Mouse (Mus musculus): ENCODE results near the gene Slc25a34. TPM values are rescaled to one million over a fixed set of nuclear protein-coding genes. Genes with fewer than 3 reads are reported as not detected.
A peak's percentile ranks its signal among the peaks of the same experiment; 100 is the strongest.

Gene Slc25a34
- polyA plus RNA-seq, 1 experiment: 0.42 TPM

GRCm38 (mm10) chr4:141624983-141625773 is 1.6 kb upstream of the Slc25a34 start:
- TF ChIP-seq POLR2A (IDR thresholded peaks at IDR 0.05; ENCODE audit: borderline replicate concordance, extremely low read depth, insufficient read depth, insufficient read length, poor library complexity, severe bottlenecking) (no peak), CTCF (IDR thresholded peaks at IDR 0.05; ENCODE audit: borderline replicate concordance, extremely low read depth, insufficient read depth, insufficient read length) (peak; percentile 58)
- DNase-seq (ENCODE audit: low read depth): peak; percentile 30

- no peak for DNase-seq (ENCODE audit: low read depth)
- TF ChIP-seq CTCF (IDR thresholded peaks at IDR 0.05; ENCODE audit: borderline replicate concordance, extremely low read depth, insufficient read depth, insufficient read length) (no peak), POLR2A (IDR thresholded peaks at IDR 0.05; ENCODE audit: borderline replicate concordance, extremely low read depth, insufficient read depth, insufficient read length, poor library complexity, severe bottlenecking) (no peak)
These were observed 513 bp upstream of the Slc25a34 start for GRCm38 (mm10) chr4:141624134-141624533.

DNA sequence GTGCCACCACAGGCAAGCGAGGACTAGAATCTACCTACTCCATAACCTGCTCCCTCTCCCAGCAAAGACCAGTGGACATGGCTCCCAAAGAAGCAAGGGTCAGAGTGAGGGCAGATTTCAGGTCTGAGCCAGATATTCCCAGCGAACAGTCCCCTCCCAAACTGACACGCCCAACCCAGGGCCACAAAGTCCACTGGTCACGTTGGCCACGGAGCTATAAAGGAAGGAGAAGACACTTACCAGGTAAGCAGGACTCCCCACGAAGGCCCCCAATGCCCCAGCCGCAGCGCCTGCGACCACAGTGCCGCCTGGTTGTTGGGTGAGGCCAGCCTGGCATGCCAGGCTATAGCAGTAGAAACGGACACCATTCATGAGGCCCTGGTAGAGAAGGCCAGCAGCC is 584 bp downstream of the Slc25a34 start:
- no peak for DNase-seq (ENCODE audit: low read depth)
- TF ChIP-seq CTCF (IDR thresholded peaks at IDR 0.05; ENCODE audit: borderline replicate concordance, extremely low read depth, insufficient read depth, insufficient read length): no peak
- no peak for TF ChIP-seq POLR2A (IDR thresholded peaks at IDR 0.05; ENCODE audit: borderline replicate concordance, extremely low read depth, insufficient read depth, insufficient read length, poor library complexity, severe bottlenecking)

- no peak for DNase-seq (ENCODE audit: low read depth)
- TF ChIP-seq CTCF (IDR thresholded peaks at IDR 0.05; ENCODE audit: borderline replicate concordance, extremely low read depth, insufficient read depth, insufficient read length) (no peak), POLR2A (IDR thresholded peaks at IDR 0.05; ENCODE audit: borderline replicate concordance, extremely low read depth, insufficient read depth, insufficient read length, poor library complexity, severe bottlenecking) (no peak)
These were observed 1.0 kb downstream of the Slc25a34 start for GRCm38 (mm10) chr4:141622580-141622979.

- TF ChIP-seq POLR2A (IDR thresholded peaks at IDR 0.05; ENCODE audit: borderline replicate concordance, extremely low read depth, insufficient read depth, insufficient read length, poor library complexity, severe bottlenecking): no peak
- no peak for TF ChIP-seq CTCF (IDR thresholded peaks at IDR 0.05; ENCODE audit: borderline replicate concordance, extremely low read depth, insufficient read depth, insufficient read length)
- DNase-seq (ENCODE audit: low read depth): no peak
These were observed 1.5 kb downstream of the Slc25a34 start for GRCm38 (mm10) chr4:141622091-141622490.

GRCm38 (mm10) chr4:141621297-141621696 is 2.3 kb downstream of the Slc25a34 start:
- TF ChIP-seq POLR2A (IDR thresholded peaks at IDR 0.05; ENCODE audit: borderline replicate concordance, extremely low read depth, insufficient read depth, insufficient read length, poor library complexity, severe bottlenecking) (no peak), CTCF (IDR thresholded peaks at IDR 0.05; ENCODE audit: borderline replicate concordance, extremely low read depth, insufficient read depth, insufficient read length) (no peak)
- DNase-seq (ENCODE audit: low read depth): no peak

GRCm38 (mm10) chr4:141619299-141619883 is 4.2 kb downstream of the Slc25a34 start:
- no peak for TF ChIP-seq POLR2A (IDR thresholded peaks at IDR 0.05; ENCODE audit: borderline replicate concordance, extremely low read depth, insufficient read depth, insufficient read length, poor library complexity, severe bottlenecking)
- TF ChIP-seq CTCF (IDR thresholded peaks at IDR 0.05; ENCODE audit: borderline replicate concordance, extremely low read depth, insufficient read depth, insufficient read length): no peak
- no peak for DNase-seq (ENCODE audit: low read depth)

- no peak for TF ChIP-seq POLR2A (IDR thresholded peaks at IDR 0.05; ENCODE audit: borderline replicate concordance, extremely low read depth, insufficient read depth, insufficient read length, poor library complexity, severe bottlenecking)
- TF ChIP-seq CTCF (IDR thresholded peaks at IDR 0.05; ENCODE audit: borderline replicate concordance, extremely low read depth, insufficient read depth, insufficient read length): peak; percentile 77
- DNase-seq (ENCODE audit: low read depth): peak; percentile 66
These were observed 4.9 kb downstream of the Slc25a34 start, which contains the start of gene Tmem82 for GRCm38 (mm10) chr4:141618565-141619243. TSS of gene Tmem82 (minus strand) at chr4:141618633.

DNA sequence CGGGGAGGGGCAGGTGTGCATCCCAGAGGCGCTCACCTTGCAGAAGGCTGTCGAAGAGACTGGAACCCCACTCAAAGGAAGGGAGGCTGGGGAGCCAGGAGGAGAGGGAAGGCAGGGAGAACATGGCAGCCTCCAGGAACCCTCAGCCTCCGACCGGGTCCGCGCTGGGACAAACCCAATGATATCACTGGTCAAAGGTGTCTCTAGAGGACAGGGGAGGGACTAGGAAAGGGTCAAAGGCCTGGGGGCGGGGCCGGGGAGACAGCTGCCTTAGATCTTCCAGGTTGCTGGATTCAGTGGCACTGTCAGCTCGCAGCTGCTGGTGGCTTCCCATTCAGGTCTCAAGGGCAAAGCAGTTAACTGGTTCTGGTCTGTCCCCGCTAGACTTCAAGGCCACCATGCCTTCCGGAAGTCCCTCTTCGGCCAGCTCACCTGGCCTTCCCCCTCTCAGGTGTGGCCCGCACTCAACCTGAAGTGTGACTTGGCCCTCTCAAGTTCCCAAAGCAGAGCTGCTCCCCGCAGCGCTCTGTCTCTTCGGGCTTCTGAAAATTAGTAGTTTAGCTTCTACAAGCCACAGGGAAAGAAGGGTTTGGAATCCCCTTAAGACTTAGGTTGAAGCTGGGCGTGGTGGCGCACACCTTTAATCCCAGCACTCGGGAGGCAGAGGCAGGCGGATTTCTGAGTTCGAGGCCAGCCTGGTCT is 5.6 kb downstream of the Slc25a34 start:
- no peak for DNase-seq (ENCODE audit: low read depth)
- TF ChIP-seq POLR2A (IDR thresholded peaks at IDR 0.05; ENCODE audit: borderline replicate concordance, extremely low read depth, insufficient read depth, insufficient read length, poor library complexity, severe bottlenecking) (no peak), CTCF (IDR thresholded peaks at IDR 0.05; ENCODE audit: borderline replicate concordance, extremely low read depth, insufficient read depth, insufficient read length) (no peak)

DNA sequence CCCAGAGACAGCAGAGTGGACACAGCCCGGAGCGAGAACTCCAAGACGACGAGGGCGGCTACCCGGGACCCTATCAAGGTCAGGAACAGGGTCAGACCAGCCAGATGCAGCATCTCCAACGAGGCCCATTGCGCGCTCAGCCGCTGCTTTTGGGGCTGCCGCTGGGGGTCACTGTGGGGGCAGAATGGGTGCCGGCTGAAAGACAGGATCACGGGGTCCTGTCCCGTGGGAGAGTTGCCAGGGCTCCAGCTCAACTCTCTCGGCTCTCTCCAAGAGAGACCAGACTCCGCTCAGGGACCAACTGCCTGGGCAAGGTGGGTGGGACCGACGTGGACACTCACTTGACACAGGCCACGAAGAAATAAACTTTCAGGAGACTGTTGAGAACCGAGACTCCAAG is 6.3 kb downstream of the Slc25a34 start:
- peak; percentile 61 for DNase-seq (ENCODE audit: low read depth)
- no peak for TF ChIP-seq POLR2A (IDR thresholded peaks at IDR 0.05; ENCODE audit: borderline replicate concordance, extremely low read depth, insufficient read depth, insufficient read length, poor library complexity, severe bottlenecking)
- peak; percentile 54 for TF ChIP-seq CTCF (IDR thresholded peaks at IDR 0.05; ENCODE audit: borderline replicate concordance, extremely low read depth, insufficient read depth, insufficient read length)

DNA sequence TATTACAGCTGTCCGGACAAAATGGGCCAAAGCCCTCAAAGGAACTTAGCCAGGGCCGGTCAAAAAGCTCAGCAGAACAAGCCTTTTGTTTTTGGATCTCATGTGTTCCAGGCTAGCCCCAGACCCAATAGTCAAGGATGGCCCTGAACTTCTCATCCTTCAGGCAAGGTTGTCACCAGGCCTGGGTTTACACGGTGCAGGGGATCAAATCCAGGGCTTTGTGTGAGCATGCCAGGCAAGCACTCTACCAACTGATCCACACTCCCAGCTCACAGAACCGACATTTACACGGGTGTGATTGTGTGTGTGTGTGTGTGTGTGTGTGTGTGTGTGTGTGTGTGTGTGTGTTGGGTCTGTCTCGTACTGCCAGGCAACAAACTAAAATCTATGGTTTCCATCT is 6.8 kb downstream of the Slc25a34 start:
- no peak for DNase-seq (ENCODE audit: low read depth)
- no peak for TF ChIP-seq CTCF (IDR thresholded peaks at IDR 0.05; ENCODE audit: borderline replicate concordance, extremely low read depth, insufficient read depth, insufficient read length)
- no peak for TF ChIP-seq POLR2A (IDR thresholded peaks at IDR 0.05; ENCODE audit: borderline replicate concordance, extremely low read depth, insufficient read depth, insufficient read length, poor library complexity, severe bottlenecking)
